Mouse (Mus musculus): ENCODE data around the gene Rbp1. TPM values are rescaled to one million over a fixed set of nuclear protein-coding genes. Genes with fewer than 3 reads are reported as not detected.

Rbp1 gene
- total RNA-seq (2014; rRNA removed) = 10.5 and 11.5 TPM in 2 replicates
- polyA plus RNA-seq (2015; fragmentation: Nextera tagmentation; extraction: Ambion mirVana) = 27.6 and 30.0 TPM in 2 replicates

DNA sequence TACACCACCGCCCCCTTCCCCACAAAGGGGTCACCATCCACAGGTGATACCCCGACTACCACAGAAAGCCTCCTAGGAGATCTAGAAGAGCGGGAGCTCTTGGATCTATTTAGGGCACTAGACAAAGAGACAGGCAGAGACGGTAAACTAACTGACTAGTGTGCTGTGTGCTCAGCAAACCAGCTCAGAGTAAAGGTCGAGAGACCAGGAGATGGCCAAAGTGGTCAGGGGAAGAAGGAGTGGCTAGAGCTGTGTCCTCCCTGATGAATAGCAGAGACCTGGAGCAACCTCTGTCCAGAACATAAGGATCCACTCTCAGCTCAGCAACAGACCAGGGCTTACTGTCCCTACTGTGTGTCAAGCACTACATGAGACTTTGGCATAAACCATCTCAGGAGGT, at the start of gene Rbp1:
Gene Rbp1 (plus strand): TSS at position 306 of the 400 bp plus-strand sequence.
- Histone ChIP-seq H3K9me3 (ENCODE audit: low read length) (no peaks in the 10 kb centered on the region), H3K9ac (replicated peaks; ENCODE audit: low read length, poor library complexity, severe bottlenecking) (no peak within 1 kb of the TSS), H3K4me2 (ENCODE audit: low read depth, low read length, poor library complexity, severe bottlenecking) (peak within 1 kb of the TSS; percentile 64; the same call in 1 of the 2 replicates), H3K36me3 (ENCODE audit: insufficient read depth, low read length) (no peaks in the 10 kb centered on the region), H3K27ac (ENCODE audit: low read depth, low read length) (no peak within 1 kb of the TSS), H3K4me3 (ENCODE audit: low read depth, low read length) (no peak within 1 kb of the TSS), H3K27me3 (ENCODE audit: insufficient read depth, low read length) (peaks cover 4% of the 10 kb centered on the region), H3K4me1 (ENCODE audit: insufficient read depth, low read length) (no peaks in the 10 kb centered on the region; the same call in 1 of the 2 replicates)
- TF ChIP-seq CTCF (IDR thresholded peaks at IDR 0.05) = no peak
- no peak for ATAC-seq (ENCODE audit: low FRiP score)
- no peak for DNase-seq (ENCODE audit: low spot score)
- 84% methylated on average over 5 of the region's 5 CpGs for WGBS

DNA sequence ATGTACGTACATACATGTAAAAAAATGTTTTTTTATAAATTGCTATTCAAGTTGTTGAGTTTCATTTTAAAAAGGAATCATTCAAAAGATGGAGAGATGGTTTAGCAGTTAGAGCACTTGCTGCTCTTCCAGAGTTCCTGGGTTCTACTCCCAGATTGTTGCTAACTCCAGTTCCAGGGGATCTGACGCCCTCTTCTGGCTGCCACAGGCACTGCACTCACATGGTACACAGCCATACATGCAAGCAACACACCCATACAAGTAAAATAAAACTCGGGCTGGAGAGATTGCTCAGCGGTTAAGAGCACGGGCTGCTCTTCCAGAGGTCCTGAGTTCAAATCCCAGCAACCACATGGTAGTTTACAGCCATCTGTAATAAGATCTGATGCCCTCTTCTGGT, 49.4 kb upstream of the Rbp1 start:
- peak; percentile 35 for TF ChIP-seq CTCF (IDR thresholded peaks at IDR 0.05)
- DNase-seq (ENCODE audit: low spot score) (no peak), ATAC-seq (ENCODE audit: low FRiP score) (no peak)
- Histone ChIP-seq H3K4me2 (ENCODE audit: low read depth, low read length, poor library complexity, severe bottlenecking) (no peak overlapping the region), H3K9me3 (ENCODE audit: low read length) (no peaks in the 10 kb centered on the region), H3K27me3 (ENCODE audit: insufficient read depth, low read length) (no peaks in the 10 kb centered on the region), H3K4me3 (ENCODE audit: low read depth, low read length) (no peak overlapping the region), H3K36me3 (ENCODE audit: insufficient read depth, low read length) (no peaks in the 10 kb centered on the region), H3K27ac (ENCODE audit: low read depth, low read length) (no peak overlapping the region), H3K4me1 (ENCODE audit: insufficient read depth, low read length) (0 out of 2 replicates have a peak, but pooled peaks cover 5% of the 10 kb centered on the region), H3K9ac (replicated peaks; ENCODE audit: low read length, poor library complexity, severe bottlenecking) (no peak overlapping the region)
- 95% methylated on average over 5 of the region's 5 CpGs for WGBS

GRCm38 (mm10) chr9:98374897-98375296, 47.9 kb upstream of the Rbp1 start:
- DNase-seq (ENCODE audit: low spot score) = no peak
- H3K36me3 ChIP-seq (ENCODE audit: insufficient read depth, low read length) = no peaks in the 10 kb centered on the region
- no peak overlapping the region for H3K9ac ChIP-seq (replicated peaks; ENCODE audit: low read length, poor library complexity, severe bottlenecking)
- TF ChIP-seq CTCF (IDR thresholded peaks at IDR 0.05) = no peak
- no peak for ATAC-seq (ENCODE audit: low FRiP score)
- no peaks in the 10 kb centered on the region for H3K27me3 ChIP-seq (ENCODE audit: insufficient read depth, low read length)
- H3K4me2 ChIP-seq (ENCODE audit: low read depth, low read length, poor library complexity, severe bottlenecking) = no peak overlapping the region
- H3K4me3 ChIP-seq (ENCODE audit: low read depth, low read length) = no peak overlapping the region
- H3K4me1 ChIP-seq (ENCODE audit: insufficient read depth, low read length) = 0 out of 2 replicates have a peak, but pooled peaks cover 5% of the 10 kb centered on the region
- WGBS = 72% methylated on average over 11 of the region's 11 CpGs
- H3K9me3 ChIP-seq (ENCODE audit: low read length) = no peaks in the 10 kb centered on the region
- no peak overlapping the region for H3K27ac ChIP-seq (ENCODE audit: low read depth, low read length)

GRCm38 (mm10) chr9:98375329-98376170, 47.2 kb upstream of the Rbp1 start:
- no peaks in the 10 kb centered on the region for H3K36me3 ChIP-seq (ENCODE audit: insufficient read depth, low read length)
- no peak overlapping the region for H3K4me3 ChIP-seq (ENCODE audit: low read depth, low read length)
- H3K27me3 ChIP-seq (ENCODE audit: insufficient read depth, low read length) = no peaks in the 10 kb centered on the region
- no peak overlapping the region for H3K4me2 ChIP-seq (ENCODE audit: low read depth, low read length, poor library complexity, severe bottlenecking)
- 29% methylated on average over 5 of the region's 5 CpGs for WGBS
- DNase-seq (ENCODE audit: low spot score) (no peak), ATAC-seq (ENCODE audit: low FRiP score) (no peak)
- 0 out of 2 replicates have a peak, but pooled peaks cover 5% of the 10 kb centered on the region for H3K4me1 ChIP-seq (ENCODE audit: insufficient read depth, low read length)
- no peak for TF ChIP-seq CTCF (IDR thresholded peaks at IDR 0.05)
- H3K9ac ChIP-seq (replicated peaks; ENCODE audit: low read length, poor library complexity, severe bottlenecking) = no peak overlapping the region
- H3K9me3 ChIP-seq (ENCODE audit: low read length) = no peaks in the 10 kb centered on the region
- H3K27ac ChIP-seq (ENCODE audit: low read depth, low read length) = no peak overlapping the region

DNA sequence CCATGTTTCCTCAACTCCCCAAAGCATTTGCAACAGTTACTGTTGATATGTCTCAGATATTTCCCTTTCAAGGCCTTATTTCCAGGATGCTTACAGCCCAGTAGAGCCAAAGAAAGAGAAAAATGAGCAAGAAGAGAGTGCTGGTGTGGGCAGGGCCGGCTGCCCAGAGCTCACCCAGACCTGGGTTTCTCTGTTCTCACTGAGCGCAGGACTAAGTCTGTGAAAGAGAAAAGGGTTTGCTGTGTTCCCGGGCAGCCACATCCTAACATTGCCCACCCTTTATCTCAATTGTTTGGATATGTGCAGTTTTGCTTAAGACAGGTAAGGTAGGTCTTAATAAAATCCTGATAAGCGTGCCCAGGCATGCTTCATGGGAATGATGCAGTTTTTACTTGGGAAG, 43.0 kb upstream of the Rbp1 start:
- no peak overlapping the region for H3K27ac ChIP-seq (ENCODE audit: low read depth, low read length)
- H3K36me3 ChIP-seq (ENCODE audit: insufficient read depth, low read length) = no peaks in the 10 kb centered on the region
- H3K9ac ChIP-seq (replicated peaks; ENCODE audit: low read length, poor library complexity, severe bottlenecking) = no peak overlapping the region
- WGBS = 68% methylated on average over 4 of the region's 4 CpGs
- no peak for ATAC-seq (ENCODE audit: low FRiP score)
- TF ChIP-seq CTCF (IDR thresholded peaks at IDR 0.05) = no peak
- H3K27me3 ChIP-seq (ENCODE audit: insufficient read depth, low read length) = no peaks in the 10 kb centered on the region
- no peak overlapping the region for H3K4me2 ChIP-seq (ENCODE audit: low read depth, low read length, poor library complexity, severe bottlenecking)
- H3K9me3 ChIP-seq (ENCODE audit: low read length) = no peaks in the 10 kb centered on the region
- no peak overlapping the region for H3K4me3 ChIP-seq (ENCODE audit: low read depth, low read length)
- no peak for DNase-seq (ENCODE audit: low spot score)
- H3K4me1 ChIP-seq (ENCODE audit: insufficient read depth, low read length) = 0 out of 2 replicates have a peak, but pooled peaks cover 5% of the 10 kb centered on the region

DNA sequence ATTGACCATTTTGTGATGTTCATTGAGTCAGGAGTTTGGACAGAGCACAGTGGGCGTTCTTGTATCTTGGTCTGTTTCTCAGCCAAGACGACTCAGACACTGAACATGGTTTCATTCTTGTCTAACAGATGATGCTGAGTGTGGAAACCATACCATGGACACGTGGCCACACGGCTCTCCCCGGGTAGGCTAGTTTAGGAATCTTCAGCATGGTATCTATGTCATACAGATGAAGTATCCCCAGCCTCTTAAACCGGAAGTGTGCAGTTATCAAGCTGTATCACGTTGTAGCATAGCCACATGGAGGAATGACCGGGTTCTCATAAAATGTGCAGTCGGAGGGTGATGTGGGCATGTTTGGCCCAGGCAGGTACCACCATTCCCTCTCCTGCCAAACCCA, 42.2 kb upstream of the Rbp1 start:
- Histone ChIP-seq H3K4me3 (ENCODE audit: low read depth, low read length) (no peak overlapping the region), H3K27ac (ENCODE audit: low read depth, low read length) (no peak overlapping the region), H3K9ac (replicated peaks; ENCODE audit: low read length, poor library complexity, severe bottlenecking) (no peak overlapping the region), H3K9me3 (ENCODE audit: low read length) (no peaks in the 10 kb centered on the region), H3K4me1 (ENCODE audit: insufficient read depth, low read length) (0 out of 2 replicates have a peak, but pooled peaks cover 5% of the 10 kb centered on the region), H3K36me3 (ENCODE audit: insufficient read depth, low read length) (no peaks in the 10 kb centered on the region), H3K27me3 (ENCODE audit: insufficient read depth, low read length) (no peaks in the 10 kb centered on the region), H3K4me2 (ENCODE audit: low read depth, low read length, poor library complexity, severe bottlenecking) (no peak overlapping the region)
- no peak for ATAC-seq (ENCODE audit: low FRiP score)
- 94% methylated on average over 9 of the region's 9 CpGs for WGBS
- no peak for TF ChIP-seq CTCF (IDR thresholded peaks at IDR 0.05)
- DNase-seq (ENCODE audit: low spot score) = no peak
